Comparison of ENCODE assay signal across 10 mouse cellular contexts in the genomic region with DNA sequence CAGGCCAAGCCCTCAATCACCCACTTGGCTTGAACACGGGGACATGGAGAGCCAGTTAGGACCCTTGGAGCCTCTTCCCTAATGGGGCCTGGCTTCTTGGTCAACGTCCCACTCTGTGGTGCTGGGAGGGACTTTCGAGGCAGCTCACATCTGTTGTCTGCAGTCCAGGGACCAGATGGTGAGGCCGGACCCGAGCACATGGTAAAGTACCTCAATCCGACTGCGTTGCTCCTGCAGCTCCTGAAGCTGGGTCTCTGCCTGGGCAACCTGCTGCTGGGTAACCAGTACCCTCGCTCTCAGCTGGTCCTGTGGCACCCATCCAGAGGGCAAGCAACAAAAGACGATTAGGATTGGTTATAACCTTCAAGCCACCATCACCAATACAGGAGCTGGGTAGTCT. TPM values are rescaled to one million over a fixed set of nuclear protein-coding genes. Genes with fewer than 3 reads are reported as not detected.
A peak's percentile ranks its signal among the peaks of the same experiment; 100 is the strongest.
DNase-seq lines count a peak whose midpoint lies in the region; ATAC-seq lines count a peak whose summit lies in the region.
"Had no signal": no experiment of that assay in that cellular context is flagged by ENCODE, and none has a peak within 500 bp of the region (broad histone marks: within the 10 kb centered on the region; RNA-seq: fewer than 3 reads in every experiment).

No protein-coding gene starts in this region.

- ATAC-seq in hindbrain, embryonic 14.5 days (ENCODE audit: low FRiP score): no peak
- no peak for ATAC-seq in heart, embryonic 14.5 days (ENCODE audit: insufficient number of reproducible peaks, insufficient read depth, low FRiP score, low read depth)
- no peak for ATAC-seq in neural tube, embryonic 13.5 days (ENCODE audit: low read depth)
- ATAC-seq in megakaryocyte progenitor cell, adult 5-6 weeks (replicated peaks; ENCODE audit: poor library complexity): no peak
- ATAC-seq: activated CD4-positive, CD25-positive, alpha-beta regulatory T cell, adult 4 months had no signal

- H3K9ac ChIP-seq in hindbrain, embryonic 14.5 days: no peak overlapping the region
- peak overlapping the region; percentile 49; the same call in 1 of the 2 replicates for H3K9ac ChIP-seq in heart, embryonic 14.5 days (ENCODE audit: low read length)
- H3K9ac ChIP-seq in neural tube, embryonic 13.5 days: 0 out of 2 replicates have a peak overlapping the region, but pooled peaks have one; percentile 18

- peaks cover 15% of the 10 kb centered on the region for H3K27me3 ChIP-seq in hindbrain, embryonic 10.5 days (ENCODE audit: insufficient read depth, poor library complexity, severe bottlenecking)
- no peaks in the 10 kb centered on the region for H3K27me3 ChIP-seq in hindbrain, embryonic 14.5 days (ENCODE audit: control insufficient read depth, insufficient read depth, low read length)
- no peaks in the 10 kb centered on the region for H3K27me3 ChIP-seq in heart, embryonic 14.5 days (ENCODE audit: control insufficient read depth, insufficient read depth, low read length)
- no peaks in the 10 kb centered on the region for H3K27me3 ChIP-seq in neural tube, embryonic 13.5 days

- peak; percentile 27 for DNase-seq in hindbrain, embryonic 10.5 days (ENCODE audit: low spot score)
- no peak for DNase-seq in hindbrain, embryonic 14.5 days (ENCODE audit: low spot score)
- DNase-seq in lung, postnatal 10 days: peak; percentile 21
- DNase-seq in lung, postnatal 36 days: no peak
- DNase-seq in left cerebral cortex, adult 8-10 months (ENCODE audit: low spot score in 2 of 2): no peak

- peak overlapping the region; percentile 25; the same call in 1 of the 2 replicates for H3K4me3 ChIP-seq in hindbrain, embryonic 10.5 days
- no peak overlapping the region for H3K4me3 ChIP-seq in hindbrain, embryonic 14.5 days (replicated peaks; ENCODE audit: low read length)
- no peak overlapping the region for H3K4me3 ChIP-seq in heart, embryonic 14.5 days (ENCODE audit: control insufficient read depth in 1 of 2, insufficient read depth in 1 of 2, low read depth in 1 of 2, low read length in 2 of 2)
- H3K4me3 ChIP-seq in neural tube, embryonic 13.5 days: no peak overlapping the region

- H3K9me3 ChIP-seq in hindbrain, embryonic 10.5 days: no peaks in the 10 kb centered on the region
- H3K9me3 ChIP-seq in hindbrain, embryonic 14.5 days (ENCODE audit: control insufficient read depth, low read length): no peaks in the 10 kb centered on the region
- peaks cover 4% of the 10 kb centered on the region; the same call in 1 of the 2 replicates for H3K9me3 ChIP-seq in heart, embryonic 14.5 days (ENCODE audit: control insufficient read depth, low read length)
- no peaks in the 10 kb centered on the region for H3K9me3 ChIP-seq in neural tube, embryonic 13.5 days
- H3K9me3 ChIP-seq: midbrain, embryonic 12.5 days had no signal

- H3K27ac ChIP-seq in hindbrain, embryonic 10.5 days: peak overlapping the region; percentile 77
- no peak overlapping the region for H3K27ac ChIP-seq in hindbrain, embryonic 14.5 days
- H3K27ac ChIP-seq in heart, embryonic 14.5 days (replicated peaks in 1 of 2; ENCODE audit: control insufficient read depth in 1 of 2, insufficient read depth in 1 of 2, low read depth in 2 of 2, low read length in 2 of 2): 0 out of 4 replicates have a peak overlapping the region, but pooled peaks of 1 of the 2 experiments have one; percentile 2
- no peak overlapping the region for H3K27ac ChIP-seq in neural tube, embryonic 13.5 days (replicated peaks)
- H3K27ac ChIP-seq: midbrain, embryonic 12.5 days had no signal

- no peak overlapping the region for H3K4me2 ChIP-seq in hindbrain, embryonic 14.5 days (replicated peaks)
- H3K4me2 ChIP-seq in heart, embryonic 14.5 days (ENCODE audit: low read length): no peak overlapping the region
- no peak overlapping the region for H3K4me2 ChIP-seq in neural tube, embryonic 13.5 days

- H3K36me3 ChIP-seq in hindbrain, embryonic 10.5 days: peaks cover 30% of the 10 kb centered on the region
- peaks cover 16% of the 10 kb centered on the region; the same call in 1 of the 2 replicates for H3K36me3 ChIP-seq in hindbrain, embryonic 14.5 days (replicated peaks; ENCODE audit: control insufficient read depth, insufficient read depth)
- peaks cover 52% of the 10 kb centered on the region for H3K36me3 ChIP-seq in heart, embryonic 14.5 days (ENCODE audit: control insufficient read depth, insufficient read depth, low read length)
- peaks cover 27% of the 10 kb centered on the region for H3K36me3 ChIP-seq in neural tube, embryonic 13.5 days

- 75% methylated on average over 9 of the region's 9 CpGs for WGBS in hindbrain, embryonic 10.5 days
- WGBS in hindbrain, embryonic 14.5 days: 63% methylated on average over 9 of the region's 9 CpGs
- WGBS in heart, embryonic 14.5 days: 78% methylated on average over 9 of the region's 9 CpGs
- WGBS in neural tube, embryonic 13.5 days: 62% methylated on average over 9 of the region's 9 CpGs

- peaks cover 54% of the 10 kb centered on the region for H3K4me1 ChIP-seq in hindbrain, embryonic 10.5 days (replicated peaks)
- H3K4me1 ChIP-seq in hindbrain, embryonic 14.5 days (replicated peaks; ENCODE audit: control insufficient read depth, insufficient read depth, low read length): peaks cover 12% of the 10 kb centered on the region
- peaks cover 17 to 31% of the 10 kb centered on the region in 2 experiments for H3K4me1 ChIP-seq in heart, embryonic 14.5 days (ENCODE audit: control insufficient read depth in 2 of 2, insufficient read depth in 2 of 2, low read length in 2 of 2)
- H3K4me1 ChIP-seq in neural tube, embryonic 13.5 days (replicated peaks): peaks cover 41% of the 10 kb centered on the region

RNA-seq across cellular contexts. Expression of a gene that starts 1.0 kb away (rescaled TPM):
- 3.1 and 4.3 TPM in 2 replicates for polyA plus RNA-seq in hindbrain, embryonic 10.5 days (2016; fragmentation: Nextera tagmentation; extraction: Ambion mirVana)
- polyA plus RNA-seq in hindbrain, embryonic 14.5 days (2014; fragmentation: Nextera tagmentation; extraction: Ambion mirVana): 9.4 and 10.6 TPM in 2 replicates
- polyA plus RNA-seq in heart, embryonic 14.5 days (2014; fragmentation: Nextera tagmentation; extraction: Ambion mirVana): 63.3 and 66.1 TPM in 2 replicates
- 4.3 and 5.5 TPM in 2 replicates for polyA plus RNA-seq in neural tube, embryonic 13.5 days (2015; fragmentation: Nextera tagmentation; extraction: Ambion mirVana)
- total RNA-seq in left cerebral cortex, adult 8-10 months (2022): 1 to 10 TPM; 5.6 to 8.1 (median 7.0) TPM
- total RNA-seq in megakaryocyte progenitor cell, adult 5-6 weeks (2015): 0.59 and 1.9 TPM in 2 replicates
- total RNA-seq in megakaryocyte progenitor cell, adult 5-6 weeks (2017): 1.0 and 1.3 TPM in 2 replicates
- polyA plus RNA-seq: activated CD4-positive, CD25-positive, alpha-beta regulatory T cell, adult 4 months had no signal

RNA-seq across cellular contexts. Expression of a gene that starts 2.9 kb away (rescaled TPM):
- polyA plus RNA-seq in hindbrain, embryonic 10.5 days (2016; fragmentation: Nextera tagmentation; extraction: Ambion mirVana): 1.8 and 2.0 TPM in 2 replicates
- polyA plus RNA-seq in hindbrain, embryonic 14.5 days (2014; fragmentation: Nextera tagmentation; extraction: Ambion mirVana): 2.7 and 2.9 TPM in 2 replicates
- polyA plus RNA-seq in heart, embryonic 14.5 days (2014; fragmentation: Nextera tagmentation; extraction: Ambion mirVana): 3.8 and 4.8 TPM in 2 replicates
- polyA plus RNA-seq in neural tube, embryonic 13.5 days (2015; fragmentation: Nextera tagmentation; extraction: Ambion mirVana): 2.7 and 3.7 TPM in 2 replicates
- 1 to 10 TPM; 6.3 to 7.7 (median 7.4) TPM for total RNA-seq in left cerebral cortex, adult 8-10 months (2022)
- 13.8 and 16.2 TPM in 2 replicates for total RNA-seq in megakaryocyte progenitor cell, adult 5-6 weeks (2015)
- 6.2 and 7.7 TPM in 2 replicates for total RNA-seq in megakaryocyte progenitor cell, adult 5-6 weeks (2017)

RNA-seq across cellular contexts. Expression of a gene that starts 10.7 kb away (rescaled TPM):
- 108 and 114 TPM in 2 replicates for polyA plus RNA-seq in hindbrain, embryonic 10.5 days (2016; fragmentation: Nextera tagmentation; extraction: Ambion mirVana)
- polyA plus RNA-seq in hindbrain, embryonic 14.5 days (2014; fragmentation: Nextera tagmentation; extraction: Ambion mirVana): 79.4 and 83.1 TPM in 2 replicates
- polyA plus RNA-seq in heart, embryonic 14.5 days (2014; fragmentation: Nextera tagmentation; extraction: Ambion mirVana): 92.3 and 96.6 TPM in 2 replicates
- 69.1 and 78.3 TPM in 2 replicates for polyA plus RNA-seq in neural tube, embryonic 13.5 days (2015; fragmentation: Nextera tagmentation; extraction: Ambion mirVana)
- 10 to 100 TPM; 43.3 to 64.9 (median 56.2) TPM for total RNA-seq in left cerebral cortex, adult 8-10 months (2022)
- 38.2 and 47.0 TPM in 2 replicates for total RNA-seq in megakaryocyte progenitor cell, adult 5-6 weeks (2015)
- total RNA-seq in megakaryocyte progenitor cell, adult 5-6 weeks (2017): 24.0 and 24.9 TPM in 2 replicates

RNA-seq across cellular contexts. Expression of a gene that starts 40.0 kb away (rescaled TPM):
- polyA plus RNA-seq in hindbrain, embryonic 10.5 days (2016; fragmentation: Nextera tagmentation; extraction: Ambion mirVana): 59.2 and 62.8 TPM in 2 replicates
- polyA plus RNA-seq in hindbrain, embryonic 14.5 days (2014; fragmentation: Nextera tagmentation; extraction: Ambion mirVana): 43.0 and 45.4 TPM in 2 replicates
- 13.6 and 14.9 TPM in 2 replicates for polyA plus RNA-seq in heart, embryonic 14.5 days (2014; fragmentation: Nextera tagmentation; extraction: Ambion mirVana)
- 52.5 and 58.5 TPM in 2 replicates for polyA plus RNA-seq in neural tube, embryonic 13.5 days (2015; fragmentation: Nextera tagmentation; extraction: Ambion mirVana)
- total RNA-seq in left cerebral cortex, adult 8-10 months (2022): 10 to 100 TPM; 68.8 to 81.3 (median 76.5) TPM
- total RNA-seq in megakaryocyte progenitor cell, adult 5-6 weeks (2015): 9.6 and 10.0 TPM in 2 replicates
- total RNA-seq in megakaryocyte progenitor cell, adult 5-6 weeks (2017): 14.2 and 23.8 TPM in 2 replicates

RNA-seq across cellular contexts. Expression of a gene that starts 41.2 kb away (rescaled TPM):
- polyA plus RNA-seq in hindbrain, embryonic 10.5 days (2016; fragmentation: Nextera tagmentation; extraction: Ambion mirVana): 98.1 and 128 TPM in 2 replicates
- 164 and 183 TPM in 2 replicates for polyA plus RNA-seq in hindbrain, embryonic 14.5 days (2014; fragmentation: Nextera tagmentation; extraction: Ambion mirVana)
- 139 and 141 TPM in 2 replicates for polyA plus RNA-seq in heart, embryonic 14.5 days (2014; fragmentation: Nextera tagmentation; extraction: Ambion mirVana)
- 136 and 153 TPM in 2 replicates for polyA plus RNA-seq in neural tube, embryonic 13.5 days (2015; fragmentation: Nextera tagmentation; extraction: Ambion mirVana)
- 100 to 1,000 TPM; 414 to 460 (median 438) TPM for total RNA-seq in left cerebral cortex, adult 8-10 months (2022)
- 42.4 and 56.5 TPM in 2 replicates for total RNA-seq in megakaryocyte progenitor cell, adult 5-6 weeks (2015)
- total RNA-seq in megakaryocyte progenitor cell, adult 5-6 weeks (2017): 15.6 and 22.8 TPM in 2 replicates

Comparison
In these comparisons a context has a peak if more than half of its experiments do, and no peak if none do; other contexts are left out.
1. DNase-seq: peak in hindbrain, embryonic 10.5 days (single experiment) and lung, postnatal 10 days (single experiment); none in hindbrain, embryonic 14.5 days (single experiment), lung, postnatal 36 days (single experiment) and left cerebral cortex, adult 8-10 months (0 of 2).